Mouse (Mus musculus) frontal cortex, adult (tissue): ENCODE measurements at regions not wholly inside any gene's neighbourhood (a gene's known extent, or its start where the extent isn't known, plus 50 kb on each side); places are given as distances from the start of the nearest gene placed in this dataset.
"Not testable (repeated sequence)": the region's sequence is repeated elsewhere in the genome, so short reads cannot be mapped to it uniquely, and the experiment has no call there.

Source experiments
- ATAC-seq: cut with Nextera tagmentation; 2 replicates; pipeline ENCODE4 v1.9.2; 2017; ENCODE audit warnings: mild to moderate bottlenecking, moderate library complexity, mixed read lengths; ENCODE audit not compliant: low TSS enrichment

DNA sequence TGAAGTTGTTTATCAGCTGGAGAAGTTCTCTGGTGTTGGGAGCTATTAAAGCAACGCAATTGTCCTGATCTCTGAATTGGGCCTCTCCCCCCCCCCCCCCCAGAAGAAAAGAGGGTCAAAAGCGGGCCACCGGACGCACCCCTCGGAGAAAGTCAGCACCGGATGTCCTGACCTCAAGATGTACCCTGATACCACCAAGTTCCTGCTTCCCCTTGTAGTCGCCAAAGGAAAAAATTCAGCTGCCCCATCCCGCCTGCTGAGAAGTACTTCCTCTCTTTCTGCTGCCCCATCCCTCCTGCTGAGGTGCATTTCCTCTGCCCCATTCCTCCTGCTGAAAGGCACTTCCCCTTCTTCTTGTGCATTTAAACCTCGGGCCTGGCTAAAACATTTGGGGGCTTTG is 1191.1 kb upstream of the 1700008P02Rik start:
- ATAC-seq = not testable (repeated sequence)

DNA sequence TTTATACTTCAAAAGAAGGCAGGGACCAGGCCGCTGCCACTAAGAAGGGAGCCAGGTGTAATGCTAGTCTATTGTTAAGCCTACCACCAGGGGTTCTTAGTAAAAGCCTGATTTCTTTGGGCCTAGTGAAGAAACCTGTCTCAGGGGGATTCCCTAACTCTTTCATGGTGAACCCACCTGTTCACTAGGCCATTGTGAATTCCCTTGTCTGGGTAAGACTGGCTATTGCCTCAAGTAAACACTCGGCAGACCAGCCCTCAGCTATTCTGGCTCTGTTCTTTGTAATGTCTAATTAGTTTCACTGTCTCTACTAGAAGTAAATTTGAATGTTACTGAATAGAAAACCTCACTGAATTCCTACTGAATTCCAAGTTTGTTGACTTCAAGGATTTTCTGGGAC is 1184.9 kb upstream of the 1700008P02Rik start:
- not testable (repeated sequence) for ATAC-seq

DNA sequence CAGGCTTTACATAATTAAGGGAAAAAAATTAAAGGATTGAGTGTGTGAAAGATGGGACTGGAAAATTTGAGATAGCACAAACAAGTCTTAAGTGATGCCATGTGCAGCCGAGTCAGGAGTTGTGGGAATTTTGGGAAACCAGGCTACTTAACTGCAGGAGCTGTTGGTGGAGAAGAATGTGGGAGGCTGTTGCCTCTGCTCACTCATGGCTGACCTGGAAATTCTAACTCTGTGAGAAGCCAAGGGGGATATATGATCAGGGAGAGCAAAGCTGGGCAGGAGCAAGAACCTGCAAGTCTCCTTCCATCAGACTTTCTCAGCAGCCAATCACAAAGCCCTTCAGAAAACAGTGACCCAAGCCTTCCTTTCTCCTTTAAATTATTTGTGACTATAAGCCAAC is 1184.0 kb upstream of the 1700008P02Rik start:
- peak; percentile 78 for ATAC-seq

DNA sequence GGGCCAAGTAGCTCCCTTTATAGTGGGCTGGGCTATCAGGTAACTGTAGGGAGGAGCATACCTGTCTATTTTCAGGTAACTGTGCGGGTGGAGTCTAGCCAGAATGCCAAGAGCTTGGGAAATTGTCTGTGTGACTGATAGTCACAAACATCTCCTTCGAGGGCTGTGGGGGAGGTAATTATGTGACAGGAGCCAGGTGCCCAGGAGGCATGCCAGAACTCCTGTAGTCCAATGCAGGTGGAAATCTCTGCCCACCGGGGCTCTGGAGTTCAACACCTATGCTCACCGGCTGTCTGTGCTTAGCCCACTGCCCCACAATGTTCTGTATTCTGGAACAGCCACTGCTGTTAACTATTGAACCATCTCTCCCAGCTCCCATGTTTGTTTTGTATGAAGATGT is 1179.2 kb upstream of the 1700008P02Rik start:
- no peak for ATAC-seq

DNA sequence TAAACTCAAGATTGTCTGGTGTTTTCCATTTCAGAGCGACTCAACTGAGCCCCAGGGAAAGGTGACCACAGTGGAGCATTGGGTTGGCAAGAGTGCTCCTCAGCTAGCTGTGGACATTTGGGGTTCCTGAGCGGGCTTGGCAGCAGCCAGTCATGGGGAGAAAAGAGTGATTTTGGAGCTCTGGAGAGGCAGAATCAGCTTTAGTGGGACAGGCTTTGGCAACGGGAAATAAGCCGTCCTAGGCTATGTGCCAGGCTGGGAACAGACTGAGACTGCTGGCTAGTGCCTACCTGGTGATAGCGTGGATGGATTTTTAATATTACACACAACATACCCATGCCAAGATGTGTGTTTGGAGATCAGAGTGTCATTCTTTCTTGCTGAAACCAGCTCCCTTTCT is 1167.4 kb upstream of the 1700008P02Rik start:
- peak; percentile 34; the same call in 1 of the 2 replicates for ATAC-seq

DNA sequence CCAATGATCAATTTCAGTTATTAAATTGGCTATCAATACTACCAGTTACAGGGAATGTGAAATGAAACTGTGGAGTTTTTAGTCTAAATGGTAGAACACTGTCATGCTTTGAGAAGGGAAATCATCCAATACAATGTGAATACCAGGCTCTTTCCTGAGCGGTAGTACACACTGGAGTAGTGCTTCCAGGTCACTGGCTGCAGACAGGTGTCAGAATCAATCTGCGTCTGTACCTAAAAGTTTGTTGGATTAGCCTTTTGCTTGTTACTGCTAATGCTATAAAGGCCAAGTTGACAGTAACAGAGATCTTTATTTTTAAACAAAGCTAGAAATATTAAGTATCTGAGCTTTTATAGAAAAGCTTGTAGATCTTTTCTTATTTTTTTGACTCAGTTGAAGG is 1164.9 kb upstream of the 1700008P02Rik start:
- no peak for ATAC-seq

DNA sequence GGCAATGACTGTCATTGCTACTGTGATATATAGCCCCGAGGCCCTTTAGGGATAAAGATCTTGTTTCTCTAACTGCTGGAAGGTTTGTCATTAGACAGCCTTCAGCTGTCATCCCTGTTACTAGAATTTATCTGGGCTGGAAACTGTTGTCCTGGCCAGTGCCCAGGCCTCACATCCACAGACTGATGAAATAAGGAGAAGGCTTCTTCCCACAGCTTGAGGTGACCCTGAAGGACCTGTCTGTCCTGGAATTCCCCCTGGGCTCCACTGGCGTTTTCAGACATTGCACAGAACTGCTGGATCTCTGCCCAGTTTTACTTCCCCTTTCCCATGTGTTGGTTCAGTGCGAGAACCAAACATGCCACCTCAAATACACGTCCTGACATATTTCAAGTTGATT is 1135.2 kb upstream of the 1700008P02Rik start:
- ATAC-seq = no peak

DNA sequence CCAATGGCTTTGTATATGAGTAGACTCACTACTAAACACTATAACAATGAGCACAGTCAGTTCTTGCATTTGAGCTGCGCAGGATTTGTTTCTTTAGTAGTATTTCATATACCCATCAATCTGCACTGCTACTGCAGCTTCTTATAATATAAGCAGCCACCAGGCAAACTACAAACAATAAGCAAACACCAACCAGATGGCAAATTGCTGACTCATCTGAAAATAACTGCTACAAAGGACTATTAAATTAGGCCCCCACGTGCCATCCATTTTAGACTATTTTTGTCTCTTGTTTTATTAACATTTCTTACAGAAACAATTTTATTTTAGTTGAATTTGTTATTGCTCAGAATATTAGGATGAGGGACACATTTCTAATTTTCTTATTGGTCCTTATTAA is 1093.5 kb upstream of the 1700008P02Rik start:
- ATAC-seq = no peak

DNA sequence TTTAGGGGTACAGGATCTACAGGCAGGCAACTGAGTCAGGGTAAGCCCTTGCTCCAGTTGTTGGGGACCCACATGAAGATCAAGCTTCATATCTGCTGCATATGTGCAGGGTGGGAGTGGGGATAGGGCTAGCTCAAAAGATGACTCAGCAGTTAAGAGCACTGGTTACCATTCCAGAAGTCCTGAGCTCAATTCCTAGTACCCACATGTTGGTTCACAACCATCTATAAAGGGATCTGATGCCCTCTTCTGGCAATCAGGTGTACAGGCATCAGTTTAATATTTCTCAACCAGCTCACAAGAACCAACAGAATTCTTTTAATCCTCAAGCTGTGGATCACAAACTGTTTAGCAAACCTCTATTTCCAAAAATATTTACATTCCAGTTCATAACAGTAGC is 1092.9 kb upstream of the 1700008P02Rik start:
- no peak for ATAC-seq

DNA sequence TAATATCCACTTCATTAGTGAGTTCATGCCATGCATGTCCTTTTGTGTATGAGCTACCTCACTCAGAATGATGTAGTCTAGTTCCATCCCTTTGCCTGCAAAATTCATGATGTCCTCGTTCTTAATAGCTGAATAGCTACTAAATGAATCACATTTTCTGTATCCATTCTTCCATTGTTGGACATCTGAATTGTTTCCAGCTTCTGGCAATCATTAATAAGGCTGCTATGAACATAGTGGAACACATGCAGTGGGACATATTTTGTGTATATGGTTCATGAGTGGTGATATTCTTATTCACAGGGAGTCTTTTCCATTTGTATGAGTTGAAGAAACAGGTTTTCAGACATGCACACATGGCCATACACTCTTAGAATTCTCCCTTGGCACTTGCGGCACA is 1092.2 kb upstream of the 1700008P02Rik start:
- ATAC-seq = no peak

DNA sequence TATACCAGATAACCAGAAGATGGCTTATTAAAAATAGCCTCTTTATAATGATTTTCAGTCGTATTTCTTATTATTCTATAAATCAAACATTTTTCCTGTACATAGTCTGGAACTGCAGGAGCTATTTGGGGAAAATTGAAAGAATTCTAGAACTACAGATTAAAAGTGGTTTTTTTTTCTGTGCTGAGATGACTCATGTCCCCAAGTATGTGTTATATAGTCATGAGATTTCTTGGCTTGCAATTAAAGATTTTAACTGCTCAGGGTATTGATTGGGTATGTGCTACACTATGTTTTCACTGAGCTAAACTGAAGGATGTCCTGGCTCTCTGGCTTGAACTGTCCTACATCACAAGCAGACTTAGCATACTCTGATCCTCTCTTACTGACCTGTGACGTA is 1088.4 kb upstream of the 1700008P02Rik start:
- peak; percentile 70; the same call in 1 of the 2 replicates for ATAC-seq

DNA sequence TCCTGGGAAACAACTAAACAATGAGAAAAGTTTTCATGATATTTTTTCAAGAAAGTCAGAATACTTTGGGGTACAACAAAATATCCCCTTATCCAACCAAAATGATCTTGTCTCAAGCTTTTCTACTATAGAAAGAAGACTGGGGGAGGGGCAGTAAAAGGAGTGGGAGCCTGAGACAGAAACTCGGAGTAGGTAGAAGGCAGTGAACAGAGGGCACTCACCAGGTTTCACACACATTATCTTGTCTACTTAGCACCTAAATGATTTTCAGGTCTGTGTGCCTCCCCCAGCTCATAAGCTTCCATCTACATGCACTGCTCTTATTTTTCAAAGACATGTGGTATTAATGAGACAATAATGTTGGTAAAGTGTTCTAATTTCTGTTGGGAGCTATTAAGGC is 1063.3 kb upstream of the 1700008P02Rik start:
- ATAC-seq = no peak

DNA sequence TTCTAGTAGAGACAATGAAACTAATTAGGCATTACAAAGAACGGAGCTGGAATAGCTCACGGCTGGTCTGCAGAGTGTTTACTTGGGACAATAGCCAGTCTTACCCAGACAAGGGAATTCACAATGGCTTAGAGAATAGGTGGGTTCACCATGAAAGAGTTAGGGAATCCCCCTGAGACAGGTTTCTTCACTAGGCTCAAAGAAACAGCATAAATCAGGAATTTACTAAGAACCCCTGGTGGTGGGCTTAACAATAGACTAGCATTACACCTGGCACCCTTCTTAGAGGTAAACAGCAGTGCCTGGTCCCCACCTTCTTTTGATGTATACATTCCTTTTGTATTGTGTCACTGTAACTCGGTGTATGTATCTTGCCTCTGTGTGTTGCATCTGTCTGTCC is 1062.6 kb upstream of the 1700008P02Rik start:
- ATAC-seq = not testable (repeated sequence)

DNA sequence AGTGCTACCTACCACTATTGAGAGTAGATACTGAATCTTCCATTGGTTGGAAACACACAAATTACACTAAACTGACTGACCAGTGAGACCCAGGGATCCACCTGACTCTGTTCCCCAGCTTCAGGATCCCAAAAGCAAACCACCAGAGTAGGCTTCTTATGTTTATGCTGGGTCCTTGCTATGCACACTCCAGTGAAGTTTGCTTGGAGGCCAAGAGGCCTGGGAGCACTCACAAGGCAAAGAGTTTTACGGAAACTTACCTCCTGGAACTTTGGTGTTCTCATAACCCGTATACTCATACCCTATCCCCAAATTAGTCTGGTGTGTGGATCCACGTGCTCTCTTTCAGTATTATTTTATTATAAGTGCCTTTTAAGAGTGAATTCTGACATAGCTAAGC is 1062.1 kb upstream of the 1700008P02Rik start:
- ATAC-seq = no peak

DNA sequence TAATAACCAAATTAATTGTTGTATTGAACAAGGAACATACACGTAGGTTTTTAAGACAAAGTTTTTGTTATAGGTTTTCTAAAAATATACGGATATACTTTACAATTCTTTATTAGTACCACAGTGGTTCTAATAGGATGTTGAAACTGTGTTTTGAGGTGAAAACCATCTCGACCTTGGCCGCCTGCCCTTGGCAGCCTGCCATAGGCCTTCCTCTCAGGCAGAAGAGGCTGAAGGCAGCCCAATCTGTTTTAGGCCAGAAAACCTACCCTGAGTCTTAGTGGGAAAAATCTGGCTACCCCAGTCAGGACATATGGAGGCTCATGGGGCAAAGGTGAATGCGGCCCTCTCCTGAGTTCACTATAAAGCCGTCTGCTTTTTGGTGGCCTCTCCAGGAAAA is 1049.7 kb upstream of the 1700008P02Rik start:
- ATAC-seq = no peak

DNA sequence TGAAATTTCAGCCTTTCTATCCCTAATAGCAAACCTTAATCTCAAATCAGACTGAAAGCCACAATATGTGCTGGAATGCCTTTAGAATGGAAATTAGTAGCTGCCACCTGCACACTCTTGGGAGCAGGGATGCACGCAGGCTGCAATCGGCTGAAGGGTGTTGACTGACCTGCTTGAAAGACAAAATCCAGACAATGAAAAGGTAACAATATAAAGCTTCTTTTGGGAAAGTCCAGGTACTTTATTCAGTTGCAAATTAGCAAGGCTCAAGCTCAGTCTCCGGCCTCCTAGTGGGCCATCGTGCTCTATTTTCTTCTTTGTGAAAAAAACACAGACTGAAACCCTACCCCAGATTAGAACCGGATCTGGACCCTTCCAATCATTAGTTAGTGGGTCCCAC is 1047.6 kb upstream of the 1700008P02Rik start:
- ATAC-seq = not testable (repeated sequence)

DNA sequence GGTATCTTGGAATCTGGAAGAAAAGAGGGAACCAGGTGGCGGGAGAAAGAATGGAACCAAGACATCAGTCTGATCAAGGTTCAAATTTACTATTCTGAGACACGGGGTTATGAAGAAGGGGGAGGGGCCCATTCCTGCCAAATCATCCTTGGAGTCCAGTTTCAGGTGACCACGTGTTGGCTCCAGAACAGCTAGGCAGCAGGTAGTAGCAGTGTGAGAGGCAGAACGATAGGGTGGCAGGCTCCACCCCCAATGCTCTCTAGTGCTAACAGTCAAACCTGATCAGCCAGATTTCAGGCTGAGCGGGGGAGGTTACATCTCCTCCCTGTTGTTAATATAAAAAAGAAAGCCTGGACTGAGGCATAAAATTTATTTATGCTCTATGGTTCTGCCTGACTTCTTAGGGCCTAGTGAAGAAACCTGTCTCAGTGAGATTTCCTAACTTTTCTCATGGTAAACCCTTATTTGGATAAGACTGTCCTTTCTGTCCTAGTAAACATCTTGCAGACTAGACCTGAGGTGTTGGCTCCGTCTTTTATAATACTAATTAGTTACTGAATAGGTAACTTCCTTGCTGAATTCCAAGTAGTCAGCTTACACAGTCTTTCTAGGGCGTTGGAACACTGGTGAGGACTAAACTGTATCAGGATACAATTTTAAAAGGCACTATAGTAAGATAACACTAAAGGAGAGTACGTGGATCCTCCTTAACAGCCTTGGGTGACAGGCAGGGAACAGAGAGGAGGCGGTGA is 1046.3 kb upstream of the 1700008P02Rik start:
- ATAC-seq = not testable (repeated sequence)
